ENCODE assay signal across 8 mouse cellular contexts in genomic region chr1:165641271-165641771, GRCm38 (mm10). TPM values are rescaled to one million over a fixed set of nuclear protein-coding genes. Genes with fewer than 3 reads are reported as not detected.
DNase-seq lines count a peak whose midpoint lies in the region; ATAC-seq and TF ChIP-seq lines count a peak whose summit lies in the region.

No protein-coding gene starts in this region.

- no peaks in the 10 kb centered on the region for H3K36me3 ChIP-seq in ES-Bruce4 (ENCODE audit: control insufficient read depth, insufficient read depth, low read length, poor library complexity, severe bottlenecking)
- H3K36me3 ChIP-seq in forebrain, embryonic 14.5 days (ENCODE audit: control insufficient read depth, insufficient read depth, low read length) = no peaks in the 10 kb centered on the region
- no peaks in the 10 kb centered on the region for H3K36me3 ChIP-seq in neural tube, embryonic 15.5 days

- no peak for TF ChIP-seq EP300 in ES-Bruce4 (IDR thresholded peaks at IDR 0.05; ENCODE audit: insufficient read depth, low read depth, low read length)

- 4% methylated on average over 16 of the region's 16 CpGs for WGBS in forebrain, embryonic 14.5 days
- WGBS in lung, adult 2 months = 4% methylated on average over 16 of the region's 16 CpGs
- WGBS in neural tube, embryonic 15.5 days = 4% methylated on average over 16 of the region's 16 CpGs

- no peak for TF ChIP-seq POLR2A in ES-Bruce4 (IDR thresholded peaks at IDR 0.05; ENCODE audit: insufficient read depth, low read length)
- TF ChIP-seq POLR2A in lung, adult 2 months (IDR thresholded peaks at IDR 0.05; ENCODE audit: borderline replicate concordance, extremely low read depth, low read depth, low read length) = no peak

- H3K9me3 ChIP-seq in ES-Bruce4 (replicated peaks; ENCODE audit: control insufficient read depth, insufficient read depth, low read length, poor library complexity, severe bottlenecking) = no peaks in the 10 kb centered on the region
- H3K9me3 ChIP-seq in forebrain, embryonic 14.5 days (replicated peaks; ENCODE audit: control insufficient read depth, low read length) = no peaks in the 10 kb centered on the region
- H3K9me3 ChIP-seq in neural tube, embryonic 15.5 days (replicated peaks) = no peaks in the 10 kb centered on the region

- no peaks in the 10 kb centered on the region for H3K27me3 ChIP-seq in ES-Bruce4 (ENCODE audit: control insufficient read depth, insufficient read depth, low read length, poor library complexity, severe bottlenecking)
- no peaks in the 10 kb centered on the region for H3K27me3 ChIP-seq in forebrain, embryonic 14.5 days (replicated peaks; ENCODE audit: control insufficient read depth, insufficient read depth, low read length)
- H3K27me3 ChIP-seq in neural tube, embryonic 15.5 days (replicated peaks) = no peaks in the 10 kb centered on the region

- peak overlapping the region; percentile 54 for H3K4me2 ChIP-seq in forebrain, embryonic 14.5 days (ENCODE audit: low read length)
- H3K4me2 ChIP-seq in neural tube, embryonic 15.5 days = peak overlapping the region; percentile 60

- no peak for TF ChIP-seq CTCF in ES-Bruce4 (IDR thresholded peaks at IDR 0.05; ENCODE audit: low read depth, low read length)
- TF ChIP-seq CTCF in layer of hippocampus, adult 2 months (conservative IDR thresholded peaks at IDR 0.05) = peak; percentile 89
- 0 out of 2 replicates have a peak, but pooled peaks have one; percentile 14 for TF ChIP-seq CTCF in lung, adult 2 months (IDR thresholded peaks at IDR 0.05; ENCODE audit: insufficient read depth, low read length)

- H3K27ac ChIP-seq in ES-Bruce4 (ENCODE audit: insufficient read depth, low read length) = no peak overlapping the region
- H3K27ac ChIP-seq in forebrain, embryonic 14.5 days (ENCODE audit: low read depth, low read length) = no peak overlapping the region; the same call in 1 of the 2 replicates
- peak overlapping the region; percentile 99 for H3K27ac ChIP-seq in layer of hippocampus, adult 2 months
- H3K27ac ChIP-seq in neural tube, embryonic 15.5 days (replicated peaks) = peak overlapping the region; percentile 82

- peak overlapping the region; percentile 98 for H3K4me3 ChIP-seq in ES-Bruce4 (ENCODE audit: low read depth, low read length)
- peak overlapping the region; percentile 81 for H3K4me3 ChIP-seq in forebrain, embryonic 14.5 days (ENCODE audit: low read depth, low read length)
- peak overlapping the region; percentile 76 for H3K4me3 ChIP-seq in layer of hippocampus, adult 2 months
- peak overlapping the region; percentile 93 for H3K4me3 ChIP-seq in lung, adult 2 months (replicated peaks; ENCODE audit: extremely low read depth, low read depth, low read length)
- H3K4me3 ChIP-seq in neural tube, embryonic 15.5 days (replicated peaks) = peak overlapping the region; percentile 93

- ATAC-seq in cerebellum, adult (ENCODE audit: insufficient number of reproducible peaks, low FRiP score, low TSS enrichment) = peak; percentile 21; the same call in 1 of the 2 replicates
- peak; percentile 66; the same call in 1 of the 2 replicates for ATAC-seq in forebrain, embryonic 14.5 days
- peak; percentile 72 for ATAC-seq in neural tube, embryonic 15.5 days (ENCODE audit: low FRiP score)

- H3K9ac ChIP-seq in ES-Bruce4 (ENCODE audit: low read depth, poor library complexity, severe bottlenecking) = peak overlapping the region; percentile 93
- H3K9ac ChIP-seq in forebrain, embryonic 14.5 days (ENCODE audit: low read length) = no peak overlapping the region
- H3K9ac ChIP-seq in neural tube, embryonic 15.5 days (replicated peaks) = peak overlapping the region; percentile 75

- intact Hi-C loops in heart, postnatal 36 days (cut with DNase I) = loop anchor here (2.0 to 10.0 kb wide), 4 partner anchors 59 to 213 kb away; no protein-coding TSS in a partner anchor

- H3K4me1 ChIP-seq in ES-Bruce4 (ENCODE audit: control insufficient read depth, insufficient read depth, low read length) = peaks cover under 1% of the 10 kb centered on the region
- no peaks in the 10 kb centered on the region for H3K4me1 ChIP-seq in forebrain, embryonic 14.5 days (ENCODE audit: control insufficient read depth, insufficient read depth, low read length)
- H3K4me1 ChIP-seq in lung, adult 2 months (ENCODE audit: control insufficient read depth, insufficient read depth, low read length) = no peaks in the 10 kb centered on the region
- H3K4me1 ChIP-seq in neural tube, embryonic 15.5 days = 0 out of 2 replicates have a peak, but pooled peaks cover 5% of the 10 kb centered on the region

- peak; percentile 87 for DNase-seq in forebrain, embryonic 14.5 days (ENCODE audit: low spot score)
- DNase-seq in heart, postnatal 36 days = peak; percentile 82 to 83
- peak; percentile 57 to 81 for DNase-seq in layer of hippocampus, adult 2 months (ENCODE audit: low spot score in 2 of 2)
- DNase-seq in lung, adult 2 months = peak; percentile 71
- peak; percentile 61 for DNase-seq in testis, postnatal 14 days (ENCODE audit: low spot score)

RNA-seq across cellular contexts. Expression of gene Mpzl1, which starts 7.0 kb away (rescaled TPM):
- 119 and 122 TPM in 2 replicates for polyA plus RNA-seq in ES-Bruce4 (2011; ENCODE audit: insufficient read depth, insufficient read length, low read depth, missing spikeins)
- polyA plus RNA-seq in forebrain, embryonic 14.5 days (2014; fragmentation: Nextera tagmentation; extraction: Ambion mirVana) = 159 and 160 TPM in 2 replicates
- total RNA-seq in heart, postnatal 36 days (2021) = 10 to 100 TPM; 14.4 to 21.4 TPM
- total RNA-seq in layer of hippocampus, adult 2 months (2021) = 10 to 100 TPM; 30.6 to 38.5 TPM
- polyA plus RNA-seq in lung, adult 2 months (2012; rRNA removed) = 33.6 and 47.2 TPM in 2 replicates
- 159 and 163 TPM in 2 replicates for polyA plus RNA-seq in neural tube, embryonic 15.5 days (2015; fragmentation: Nextera tagmentation; extraction: Ambion mirVana)

Comparison
In these comparisons a context has a peak if more than half of its experiments do, and no peak if none do; other contexts are left out.
1. H3K27ac ChIP-seq: peak in layer of hippocampus, adult 2 months (single experiment) and neural tube, embryonic 15.5 days (single experiment); none in ES-Bruce4 (single experiment) and forebrain, embryonic 14.5 days (single experiment).
2. ATAC-seq: peak in every context shown above with its lines; median percentile 72 in neural tube, embryonic 15.5 days; 66 in forebrain, embryonic 14.5 days; 21 in cerebellum, adult.
3. Peak in every context shown above with its lines, with median percentiles within 50 percentile points of each other: H3K4me3 ChIP-seq and DNase-seq.